Mouse (Mus musculus) urinary bladder, adult 18-20 months (tissue): ENCODE measurements around the gene Gm19402.
A peak's percentile ranks its signal among the peaks of the same experiment; 100 is the strongest.
"Not testable (repeated sequence)": the region's sequence is repeated elsewhere in the genome, so short reads cannot be mapped to it uniquely, and the experiment has no call there.

Source experiments
- DNase-seq, 2 experiments: peaks; one replicate each; pipeline ENCODE4 v3.0.0; 2022; ENCODE audit warnings: low spot score in 2 of 2, mixed read lengths in 2 of 2

The Gm19402 gene

GRCm38 (mm10) chr10:77690356-77690807, at the start of gene Gm19402:
Gene Gm19402 (minus strand): TSS chr10:77690757.
- not testable (repeated sequence) for DNase-seq

DNA sequence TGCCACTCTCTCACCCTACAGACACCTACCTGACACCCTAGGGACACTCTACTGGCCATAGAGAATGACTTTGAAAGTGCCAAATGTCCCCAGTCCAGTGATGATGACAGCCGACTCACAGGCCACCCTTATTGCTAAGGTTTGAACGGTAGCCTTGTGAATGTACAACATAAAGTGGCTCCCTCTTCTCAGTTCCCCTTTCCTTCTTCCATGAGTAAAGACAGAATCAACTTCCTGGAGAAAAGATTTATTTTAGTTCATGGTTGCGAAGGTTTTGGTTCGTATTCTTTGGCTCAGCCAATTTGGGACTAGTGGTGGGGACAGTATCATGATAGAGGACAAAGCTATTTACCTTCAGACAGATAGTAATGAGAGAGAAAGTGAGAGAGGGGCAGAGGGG, 48.4 kb upstream of the Gm19402 start:
- no peak for DNase-seq

- no peak for DNase-seq
Observed at GRCm38 (mm10) chr10:77735928-77736327, 45.4 kb upstream of the Gm19402 start.

GRCm38 (mm10) chr10:77729241-77729640, 38.7 kb upstream of the Gm19402 start:
- no peak for DNase-seq

DNA sequence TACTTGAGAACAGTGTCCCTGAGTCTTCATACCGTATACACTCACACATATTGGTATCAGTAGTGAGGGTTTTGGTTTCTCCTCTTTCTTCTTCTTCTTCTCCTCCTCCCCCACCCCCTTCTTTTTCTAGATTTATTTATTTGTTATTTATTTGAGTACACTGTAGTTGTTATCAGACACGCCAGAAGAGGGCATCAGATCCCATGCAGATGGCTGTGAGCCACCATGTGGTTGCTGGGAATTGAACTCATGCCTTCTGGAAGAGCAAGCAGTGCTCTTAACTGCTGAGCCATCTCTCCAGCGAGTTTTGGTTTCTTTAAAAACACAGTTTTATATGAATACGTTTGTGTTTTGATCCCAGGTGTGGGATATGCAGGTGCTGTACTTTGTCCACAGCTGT, 37.7 kb upstream of the Gm19402 start:
- DNase-seq: no peak

- DNase-seq: no peak
Observed at GRCm38 (mm10) chr10:77726186-77726585, 35.6 kb upstream of the Gm19402 start, which contains the start of gene Gm10100. Gene Gm10100 (plus strand): TSS chr10:77726486.

- no peak for DNase-seq
Observed at GRCm38 (mm10) chr10:77724855-77725254, 34.3 kb upstream of the Gm19402 start.

GRCm38 (mm10) chr10:77720299-77720698, 29.7 kb upstream of the Gm19402 start, which contains the start of gene Krtap12-1:
Gene Krtap12-1 (plus strand): TSS chr10:77720599.
- not testable (repeated sequence) for DNase-seq

DNA sequence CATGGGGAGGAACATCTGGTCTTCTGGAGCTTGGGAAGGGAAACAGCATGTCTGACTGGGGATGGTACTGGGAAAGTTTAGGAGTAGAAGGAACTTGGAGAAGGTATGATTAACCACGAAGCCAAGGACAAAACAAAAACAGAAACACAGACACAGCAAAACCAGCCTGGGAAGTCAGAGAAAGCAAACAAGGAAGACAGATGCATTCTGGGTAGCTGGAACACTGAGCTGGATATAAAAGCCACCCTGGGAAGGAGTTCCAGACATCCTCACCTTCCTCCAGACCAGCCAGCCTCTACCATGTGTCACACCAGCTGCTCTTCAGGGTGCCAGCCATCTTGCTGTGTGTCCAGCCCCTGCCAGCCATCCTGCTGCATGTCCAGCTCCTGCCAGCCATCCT, 24.9 kb upstream of the Gm19402 start, which contains the start of gene Gm10142:
Gene Gm10142, plus strand, starts transcription at position 301 of the 400 bp plus-strand sequence.
- DNase-seq: no peak

- DNase-seq: no peak
Observed at GRCm38 (mm10) chr10:77713734-77714133, 23.2 kb upstream of the Gm19402 start.

DNA sequence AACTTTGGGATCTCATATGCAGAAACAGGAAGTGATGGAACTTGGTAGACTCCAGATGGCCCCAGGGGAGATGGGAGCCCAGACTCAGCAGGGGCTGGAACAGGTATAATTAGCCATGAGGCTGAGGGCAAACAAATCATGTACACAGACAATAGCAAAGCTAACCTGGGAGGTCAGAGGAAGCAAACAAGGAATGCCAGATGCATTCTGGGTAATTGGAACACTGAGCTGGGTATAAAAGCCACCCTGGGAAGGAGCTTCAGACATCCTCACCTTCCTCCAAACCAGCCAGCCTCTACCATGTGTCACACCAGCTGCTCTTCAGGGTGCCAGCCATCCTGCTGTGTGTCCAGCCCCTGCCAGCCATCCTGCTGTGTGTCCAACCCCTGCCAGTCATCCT, 20.6 kb upstream of the Gm19402 start, which contains the start of gene Gm10024:
Gene Gm10024, plus strand, starts transcription at position 301 of the 400 bp plus-strand sequence.
- not testable (repeated sequence) for DNase-seq

DNA sequence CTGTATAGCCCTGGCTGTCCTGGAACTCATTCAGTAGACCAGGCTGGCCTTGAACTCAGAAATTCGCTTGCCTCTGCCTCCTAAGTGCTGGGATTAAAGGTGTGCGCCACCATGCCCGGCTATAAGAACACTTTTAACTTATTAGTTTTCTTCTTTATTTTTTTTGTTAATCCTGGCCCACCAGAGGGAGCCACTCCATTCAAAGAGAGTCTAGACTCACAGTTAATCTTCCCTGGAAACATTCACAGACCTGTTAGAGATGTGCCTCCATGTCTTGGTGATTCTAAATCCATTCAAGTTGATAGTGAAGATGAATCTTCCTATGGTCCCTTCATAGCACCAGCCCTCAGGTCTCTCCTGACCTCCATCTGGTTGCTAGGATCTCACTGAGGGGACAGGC, 19.3 kb upstream of the Gm19402 start:
- no peak for DNase-seq

GRCm38 (mm10) chr10:77706326-77706725, 15.8 kb upstream of the Gm19402 start, which contains the start of gene Gm10272:
Gene Gm10272 (plus strand): TSS chr10:77706626.
- no peak for DNase-seq

- DNase-seq: no peak
Observed at GRCm38 (mm10) chr10:77697133-77697532, 6.6 kb upstream of the Gm19402 start, which contains the start of gene Gm9508. Gene Gm9508 (minus strand): TSS chr10:77697233.

DNA sequence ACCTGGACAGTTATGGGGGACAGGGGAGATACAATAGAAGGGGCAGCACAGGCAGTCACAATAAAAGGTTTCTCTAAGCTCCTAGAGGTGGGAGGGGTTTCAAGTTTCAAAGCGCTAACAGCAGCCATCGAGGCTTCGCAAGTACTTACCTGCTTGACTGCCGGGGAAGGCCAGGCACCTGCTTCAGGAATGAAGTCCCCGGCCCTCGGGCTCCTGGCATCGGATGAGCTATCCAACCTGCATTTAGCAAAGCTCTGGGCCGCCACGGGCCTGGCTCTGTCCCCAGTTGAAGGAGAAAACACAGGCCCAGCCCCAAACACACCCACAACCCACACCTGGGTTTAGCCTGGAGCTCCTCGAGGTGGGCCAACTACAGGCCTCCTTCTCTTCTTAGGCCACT, 3.5 kb downstream of the Gm19402 start:
- DNase-seq: no peak

DNA sequence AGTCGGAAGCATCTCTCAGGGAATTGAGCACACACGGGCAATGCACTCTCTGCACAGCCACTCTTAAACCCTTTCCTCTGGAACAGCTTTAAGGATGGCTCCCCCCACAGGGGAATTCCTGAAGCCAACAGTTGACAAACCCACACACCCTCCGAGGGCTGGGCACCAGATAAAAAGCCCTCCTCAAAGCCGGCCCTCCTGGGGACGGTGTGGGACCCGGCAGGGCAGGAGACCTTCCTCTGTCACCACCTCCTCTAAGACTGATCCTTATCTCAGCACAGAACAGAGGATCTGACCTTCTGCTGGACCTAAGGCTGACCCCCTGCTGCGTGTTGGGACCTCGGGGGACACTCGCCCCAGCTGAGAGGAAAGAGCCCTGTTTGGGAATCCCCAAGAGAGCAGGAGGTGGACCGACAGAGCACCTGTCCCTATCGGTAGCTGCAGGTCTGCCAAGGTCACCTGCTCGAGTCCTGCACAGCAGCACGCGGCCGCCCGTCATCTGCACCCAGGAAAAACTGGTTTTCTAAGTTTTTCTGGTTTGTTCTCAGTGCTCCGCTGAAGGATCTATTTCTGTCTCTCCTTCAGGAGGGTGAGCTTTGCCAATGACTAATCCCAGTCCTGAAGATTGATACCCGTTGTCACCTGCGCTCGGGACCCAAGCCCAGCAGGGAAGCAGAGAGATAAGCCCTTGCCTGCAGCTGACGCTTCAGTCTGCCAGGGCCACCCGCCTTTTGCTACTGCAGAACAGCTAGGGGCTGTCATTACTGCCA, 4.5 kb downstream of the Gm19402 start, which contains the start of gene Tspear:
Gene Tspear, plus strand, starts transcription at position 675 of the 770 bp plus-strand sequence.
- DNase-seq: peak; percentile 55 to 74

- no peak for DNase-seq
Observed at GRCm38 (mm10) chr10:77684181-77684580, 6.4 kb downstream of the Gm19402 start.

DNA sequence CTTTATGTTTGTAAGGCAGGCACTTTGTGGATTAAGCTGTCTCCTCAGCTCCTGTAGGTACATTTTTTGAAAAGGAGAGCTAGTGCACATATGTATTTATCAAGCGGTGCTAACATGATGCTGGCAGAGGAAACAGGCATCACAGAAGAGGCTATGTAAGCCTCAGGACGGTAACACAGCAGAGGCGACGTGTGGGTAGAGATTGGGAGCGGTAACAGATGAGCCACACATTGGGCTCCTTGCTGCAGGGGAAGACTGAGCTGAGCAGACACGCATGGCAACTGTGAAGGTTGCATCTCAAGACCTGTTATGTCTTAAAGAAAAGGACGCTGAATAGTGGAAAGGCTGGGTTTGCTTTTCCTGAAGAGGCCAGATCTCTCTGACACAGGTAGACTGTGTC, 7.6 kb downstream of the Gm19402 start:
- no peak for DNase-seq

DNA sequence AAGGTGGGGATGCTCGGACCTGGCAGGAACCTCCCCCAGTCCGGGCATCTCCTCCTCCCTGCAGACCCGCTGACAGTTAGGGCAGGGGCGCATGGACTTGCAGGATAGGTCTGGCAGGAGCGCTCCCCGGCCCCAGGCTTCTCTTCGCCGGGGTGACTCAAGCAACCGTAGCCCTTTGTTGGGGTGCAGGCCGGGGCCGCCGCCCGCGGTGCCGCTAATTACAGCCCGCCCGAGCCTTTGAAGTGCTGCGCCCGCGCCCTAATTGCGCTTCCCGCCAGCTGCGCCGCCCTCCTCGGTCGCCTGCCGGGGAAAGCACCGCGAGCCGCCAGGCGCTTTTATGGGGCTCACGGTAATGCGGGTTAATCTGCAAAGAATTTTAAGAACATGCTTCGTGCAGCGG, 13.0 kb downstream of the Gm19402 start:
- DNase-seq: no peak

DNA sequence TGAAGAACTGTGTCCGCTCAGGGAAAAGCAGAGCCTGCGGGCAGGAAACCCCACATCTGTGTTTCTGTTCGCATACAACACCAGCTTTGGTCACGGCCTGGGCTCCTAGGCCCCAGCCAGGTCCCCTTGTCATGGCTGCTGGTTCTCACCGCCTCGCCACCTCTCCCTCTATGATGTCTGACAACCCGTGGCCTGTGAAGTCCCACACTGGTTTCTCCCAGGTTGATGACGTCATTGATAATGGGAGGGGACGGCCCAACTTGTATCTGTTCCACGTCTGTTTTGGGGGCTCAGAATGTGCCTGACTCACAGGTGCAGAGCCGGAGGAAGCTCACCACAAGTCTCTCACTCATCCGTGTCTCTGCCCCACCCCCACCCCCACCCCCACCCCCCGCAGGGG, 16.8 kb downstream of the Gm19402 start:
- no peak for DNase-seq

GRCm38 (mm10) chr10:77671519-77671918, 19.0 kb downstream of the Gm19402 start:
- DNase-seq: no peak

DNA sequence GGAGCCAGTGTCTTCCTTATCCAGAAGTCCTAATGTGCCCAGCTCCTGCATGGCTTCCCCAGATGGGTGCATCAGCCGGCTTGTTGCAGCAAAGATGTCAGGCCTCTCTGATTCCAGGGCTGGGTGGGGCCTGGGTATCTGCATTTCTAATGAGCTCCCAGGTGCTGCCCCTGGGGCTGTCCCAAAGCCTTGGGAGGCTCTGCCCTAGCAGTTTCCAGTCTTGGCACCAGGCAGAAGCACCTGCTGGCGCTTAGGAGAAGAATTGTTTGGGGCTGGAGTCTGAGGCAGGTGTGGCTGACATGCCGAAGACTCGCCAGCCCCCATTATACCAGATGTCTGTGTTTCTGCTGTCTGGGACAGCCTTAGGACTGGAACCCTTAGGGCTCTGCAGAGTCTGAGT, 19.8 kb downstream of the Gm19402 start:
- no peak for DNase-seq

GRCm38 (mm10) chr10:77667402-77667801, 23.2 kb downstream of the Gm19402 start:
- DNase-seq: no peak
